Mouse (Mus musculus): ENCODE results near the gene Dnajc10. TPM values are rescaled to one million over a fixed set of nuclear protein-coding genes. Genes with fewer than 3 reads are reported as not detected.

The Dnajc10 gene
- polyA plus RNA-seq, 1 experiment, result 42.9 TPM

DNA sequence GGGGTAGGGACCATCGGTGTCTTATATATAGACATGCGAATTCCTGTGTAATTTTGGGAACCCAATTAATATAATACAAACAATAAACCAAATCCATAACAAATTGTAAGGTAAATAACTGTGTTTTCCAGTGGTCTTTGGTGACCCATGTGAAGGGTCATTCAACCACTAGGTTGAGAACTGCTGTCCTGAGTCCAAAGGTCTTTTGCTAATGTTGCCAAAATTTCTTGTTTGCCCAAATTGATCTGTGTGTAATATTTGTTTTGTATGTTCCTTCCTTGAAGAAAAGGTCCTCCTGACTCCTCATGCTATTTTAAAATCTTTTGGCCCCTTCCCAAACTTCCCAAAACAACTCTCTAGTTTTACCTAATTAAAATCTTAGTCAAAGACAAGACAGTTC is 71.0 kb downstream of the Dnajc10 start:
- TF ChIP-seq CTCF (IDR thresholded peaks at IDR 0.05; ENCODE audit: extremely low read depth, insufficient read depth, low read length) (no peak), POLR2A (IDR thresholded peaks at IDR 0.05; ENCODE audit: extremely low read depth, insufficient read depth, low read length) (no peak)
- no peak overlapping the region for H3K4me3 ChIP-seq (ENCODE audit: insufficient read depth, low read length)
- no peak overlapping the region for H3K27ac ChIP-seq (ENCODE audit: insufficient read depth, low read length)
- H3K4me1 ChIP-seq (ENCODE audit: control insufficient read depth, insufficient read depth, low read length), result no peaks in the 10 kb centered on the region

DNA sequence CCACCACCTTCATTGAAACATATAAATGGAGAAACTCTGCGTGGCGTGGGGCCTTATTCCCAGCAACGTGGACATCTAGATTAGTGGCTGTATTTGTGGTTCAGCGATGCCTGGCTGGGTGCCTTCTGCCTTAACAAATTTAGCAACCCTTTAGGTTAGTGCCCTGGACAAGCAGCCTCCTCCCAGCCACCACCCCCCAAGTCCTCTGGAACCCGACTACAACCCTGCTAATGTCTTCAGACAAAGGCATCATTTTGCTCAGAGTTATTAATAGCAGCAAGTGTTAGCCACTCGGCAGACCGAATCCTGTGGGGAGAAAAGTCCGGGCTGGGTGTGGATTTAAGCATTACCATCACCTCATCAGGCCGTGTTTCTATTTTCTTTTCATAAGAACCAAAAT is 72.4 kb downstream of the Dnajc10 start:
- Histone ChIP-seq H3K4me1 (ENCODE audit: control insufficient read depth, insufficient read depth, low read length) (no peaks in the 10 kb centered on the region), H3K4me3 (ENCODE audit: insufficient read depth, low read length) (no peak overlapping the region), H3K27ac (ENCODE audit: insufficient read depth, low read length) (no peak overlapping the region)
- TF ChIP-seq POLR2A (IDR thresholded peaks at IDR 0.05; ENCODE audit: extremely low read depth, insufficient read depth, low read length) (no peak), CTCF (IDR thresholded peaks at IDR 0.05; ENCODE audit: extremely low read depth, insufficient read depth, low read length) (no peak)

DNA sequence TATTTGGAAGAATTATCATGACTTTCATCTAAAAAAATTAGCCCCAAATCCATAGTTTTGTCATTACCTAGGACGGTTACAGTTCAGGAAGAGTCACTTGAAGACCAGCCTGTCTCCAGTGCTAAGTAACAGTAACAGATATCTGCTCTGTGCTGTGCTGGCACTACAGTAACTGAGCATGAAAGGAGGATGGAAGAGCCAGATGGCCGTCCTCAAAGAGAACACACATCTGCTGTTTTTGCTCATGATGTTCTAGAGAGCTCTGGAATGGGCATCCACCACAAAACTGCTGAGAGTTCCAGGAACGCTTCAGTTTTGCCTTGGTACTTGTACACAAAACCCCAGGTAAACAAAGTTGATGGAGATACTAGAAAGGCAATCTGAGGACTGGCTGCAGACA is 73.1 kb downstream of the Dnajc10 start:
- Histone ChIP-seq H3K4me1 (ENCODE audit: control insufficient read depth, insufficient read depth, low read length) (no peaks in the 10 kb centered on the region), H3K4me3 (ENCODE audit: insufficient read depth, low read length) (no peak overlapping the region), H3K27ac (ENCODE audit: insufficient read depth, low read length) (no peak overlapping the region)
- no peak for TF ChIP-seq CTCF (IDR thresholded peaks at IDR 0.05; ENCODE audit: extremely low read depth, insufficient read depth, low read length)
- TF ChIP-seq POLR2A (IDR thresholded peaks at IDR 0.05; ENCODE audit: extremely low read depth, insufficient read depth, low read length), result no peak

DNA sequence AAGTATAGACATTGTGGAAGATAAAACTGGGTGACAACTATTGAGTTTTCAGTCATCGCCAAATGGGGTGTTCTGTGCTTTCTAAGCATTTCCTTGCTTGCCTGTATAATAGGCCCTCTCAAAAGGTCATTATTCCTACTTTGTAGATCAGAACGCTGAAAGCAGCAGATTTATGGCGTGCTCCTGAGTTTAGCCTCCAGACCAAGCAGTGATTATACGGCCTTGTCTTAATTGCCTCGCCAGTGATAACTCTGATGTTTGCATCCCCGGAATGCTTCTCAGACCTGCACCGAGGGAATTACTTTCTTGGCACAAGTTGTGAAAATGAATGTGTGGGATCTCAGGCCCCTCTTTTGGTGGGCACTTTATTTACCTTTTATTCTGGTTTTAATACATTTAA is 80.8 kb downstream of the Dnajc10 start:
- TF ChIP-seq POLR2A (IDR thresholded peaks at IDR 0.05; ENCODE audit: extremely low read depth, insufficient read depth, low read length), result no peak
- TF ChIP-seq CTCF (IDR thresholded peaks at IDR 0.05; ENCODE audit: extremely low read depth, insufficient read depth, low read length), result no peak
- Histone ChIP-seq H3K4me3 (ENCODE audit: insufficient read depth, low read length) (no peak overlapping the region), H3K4me1 (ENCODE audit: control insufficient read depth, insufficient read depth, low read length) (no peaks in the 10 kb centered on the region), H3K27ac (ENCODE audit: insufficient read depth, low read length) (no peak overlapping the region)

DNA sequence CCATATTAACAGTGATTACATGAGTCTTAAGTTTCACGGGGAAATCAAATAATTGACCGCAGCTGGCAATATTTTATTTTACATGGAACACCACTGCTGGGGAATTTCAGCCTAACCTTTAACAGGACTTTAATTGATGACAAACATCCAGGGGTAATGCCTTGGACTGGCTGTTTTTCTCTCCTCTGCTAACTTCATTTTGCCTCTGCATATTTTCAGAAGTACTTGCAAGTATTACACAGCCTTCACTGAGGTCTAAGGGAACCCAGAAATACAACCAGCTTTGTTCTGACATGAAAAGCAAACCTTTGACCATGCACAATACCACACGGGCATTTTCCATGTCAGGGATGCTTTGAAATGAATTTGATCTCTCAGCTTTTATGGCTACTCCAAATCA is 81.6 kb downstream of the Dnajc10 start:
- H3K4me3 ChIP-seq (ENCODE audit: insufficient read depth, low read length), result no peak overlapping the region
- H3K4me1 ChIP-seq (ENCODE audit: control insufficient read depth, insufficient read depth, low read length), result no peaks in the 10 kb centered on the region
- TF ChIP-seq CTCF (IDR thresholded peaks at IDR 0.05; ENCODE audit: extremely low read depth, insufficient read depth, low read length) (no peak), POLR2A (IDR thresholded peaks at IDR 0.05; ENCODE audit: extremely low read depth, insufficient read depth, low read length) (no peak)
- no peak overlapping the region for H3K27ac ChIP-seq (ENCODE audit: insufficient read depth, low read length)

DNA sequence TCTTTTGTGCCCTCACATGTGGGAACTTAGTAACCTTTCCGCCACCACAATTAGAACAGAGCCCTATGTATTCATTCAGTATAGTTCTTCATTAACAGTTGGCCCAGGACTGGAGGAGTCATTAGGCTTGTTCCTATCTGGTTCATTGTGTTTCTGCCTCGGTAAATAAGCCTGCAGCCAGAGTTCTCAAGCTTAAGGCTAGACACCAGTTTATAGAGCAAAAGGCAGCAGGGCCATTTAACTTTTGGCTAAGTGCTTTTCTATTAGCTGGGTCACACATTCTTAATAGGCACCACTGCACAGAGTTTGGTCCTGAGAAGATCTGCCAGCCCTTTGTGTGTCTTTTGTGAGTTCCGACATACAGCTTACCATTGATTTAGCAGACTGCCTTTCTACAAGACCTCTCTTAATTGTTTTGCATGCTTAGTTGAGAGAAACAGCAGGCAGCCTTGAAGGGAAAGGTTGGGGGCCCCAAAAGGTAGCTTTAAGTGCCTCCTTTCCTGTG is 83.4 kb downstream of the Dnajc10 start:
- Histone ChIP-seq H3K4me3 (ENCODE audit: insufficient read depth, low read length) (no peak overlapping the region), H3K27ac (ENCODE audit: insufficient read depth, low read length) (no peak overlapping the region), H3K4me1 (ENCODE audit: control insufficient read depth, insufficient read depth, low read length) (no peaks in the 10 kb centered on the region)
- TF ChIP-seq CTCF (IDR thresholded peaks at IDR 0.05; ENCODE audit: extremely low read depth, insufficient read depth, low read length), result no peak
- TF ChIP-seq POLR2A (IDR thresholded peaks at IDR 0.05; ENCODE audit: extremely low read depth, insufficient read depth, low read length), result no peak

Other genes with a start within 250 kb of the Dnajc10 start
- gene Pde1a, start 186.0 kb upstream of the Dnajc10 start, polyA plus RNA-seq (2012; rRNA removed), result 119 and 128 TPM in 2 replicates
- 0.04 TPM in 1 of 2 replicates, not detected in the other for gene Prdx6b, start 23.0 kb upstream of the Dnajc10 start, polyA plus RNA-seq (2012; rRNA removed)
- 13.3 and 14.3 TPM in 2 replicates for gene Frzb, start 132.2 kb downstream of the Dnajc10 start, polyA plus RNA-seq (2012; rRNA removed)

All from cortical plate, adult 2 months (tissue).